25 mouse cellular contexts compared by ENCODE assay signal in genomic region chr13:52834591-52834990, GRCm38 (mm10).
DNase-seq lines count a peak whose midpoint lies in the region; ATAC-seq lines count a peak whose summit lies in the region.
"Had no signal": no experiment of that assay in that cellular context is flagged by ENCODE, and none has a peak within 500 bp of the region (broad histone marks: within the 10 kb centered on the region; RNA-seq: fewer than 3 reads in every experiment).

No protein-coding gene starts in this region.

- H3K4me1 ChIP-seq in kidney, embryonic 15.5 days, result no peaks in the 10 kb centered on the region
- H3K4me1 ChIP-seq in megakaryocyte, embryonic 14.5 days, result peaks cover 47% of the 10 kb centered on the region

- no peak overlapping the region for H3K4me3 ChIP-seq in kidney, embryonic 15.5 days (replicated peaks)
- peak overlapping the region; percentile 50 for H3K4me3 ChIP-seq in megakaryocyte, embryonic 14.5 days (replicated peaks)
- H3K4me3 ChIP-seq: forebrain, embryonic 10.5 days; forebrain, embryonic 13.5 days; heart, adult 2 months; heart, embryonic 10.5 days; heart, embryonic 13.5 days had no signal

- no peak overlapping the region for H3K9ac ChIP-seq in kidney, embryonic 15.5 days
- H3K9ac ChIP-seq: forebrain, embryonic 13.5 days; heart, embryonic 13.5 days; hindbrain, embryonic 14.5 days had no signal

- H3K27me3 ChIP-seq in kidney, embryonic 15.5 days, result no peaks in the 10 kb centered on the region
- no peaks in the 10 kb centered on the region for H3K27me3 ChIP-seq in megakaryocyte, embryonic 14.5 days (replicated peaks)
- H3K27me3 ChIP-seq: CH12.LX; forebrain, embryonic 13.5 days; heart, embryonic 13.5 days; Patski had no signal

- no peak overlapping the region for H3K27ac ChIP-seq in kidney, embryonic 15.5 days
- H3K27ac ChIP-seq: forebrain, embryonic 10.5 days; forebrain, embryonic 13.5 days; heart, adult 2 months; heart, embryonic 10.5 days; heart, embryonic 13.5 days; hindbrain, embryonic 14.5 days had no signal

- H3K36me3 ChIP-seq in kidney, embryonic 15.5 days, result peaks cover 38% of the 10 kb centered on the region
- peaks cover 88% of the 10 kb centered on the region for H3K36me3 ChIP-seq in megakaryocyte, embryonic 14.5 days (replicated peaks; ENCODE audit: low read length)

- ATAC-seq in kidney, embryonic 15.5 days (replicated peaks; ENCODE audit: low FRiP score), result no peak
- no peak for ATAC-seq in megakaryocyte, adult 5-6 weeks (ENCODE audit: poor library complexity, severe bottlenecking)
- ATAC-seq: forebrain, embryonic 13.5 days; forebrain, embryonic 16.5 days; Patski had no signal

- WGBS in kidney, embryonic 15.5 days, result 68% methylated on average over 8 of the region's 8 CpGs

- H3K4me2 ChIP-seq in kidney, embryonic 15.5 days, result no peak overlapping the region
- H3K4me2 ChIP-seq: forebrain, embryonic 13.5 days; heart, embryonic 13.5 days; hindbrain, embryonic 14.5 days had no signal

- peak; percentile 18 for DNase-seq in kidney, adult 18-20 months
- peak; percentile 30 to 59 for DNase-seq in kidney, postnatal 36 days
- DNase-seq in kidney, postnatal 14 days, result no peak
- DNase-seq: adrenal gland, postnatal 10 days; adrenal gland, postnatal 36 days; B cell, adult 2 months; cerebellum, adult 18-20 months; cerebellum, adult 9-10 months; cerebellum, postnatal 14 days; gastrocnemius, postnatal 10 days; gastrocnemius, postnatal 36 days; heart, adult 2 months; heart, postnatal 14 days; heart, postnatal 4 days had no signal

- H3K9me3 ChIP-seq in kidney, embryonic 15.5 days (replicated peaks), result no peaks in the 10 kb centered on the region
- 0 out of 2 replicates have a peak, but pooled peaks cover 3% of the 10 kb centered on the region for H3K9me3 ChIP-seq in megakaryocyte, embryonic 14.5 days
- H3K9me3 ChIP-seq: forebrain, embryonic 10.5 days; forebrain, embryonic 13.5 days; heart, embryonic 10.5 days had no signal
